Mouse (Mus musculus) limb, embryonic 10.5 days (tissue): ENCODE data around the gene Yrdc. TPM values are rescaled to one million over a fixed set of nuclear protein-coding genes. Genes with fewer than 3 reads are reported as not detected.

Experiments used
- polyA plus RNA-seq: library from polyadenylated mRNA; unstranded; fragments of >200 nt; fragmentation: Nextera tagmentation; extraction: Ambion mirVana; gene quantifications from 2 replicates; pipeline ENCODE4 v1.2.1, GENCODE M21; 2016

Gene Yrdc
- polyA plus RNA-seq, 1 experiment from 2014 or later: 43.7 TPM

Other genes with a start within 250 kb of the Yrdc start
- gene 3100002H09Rik, start 239.9 kb upstream of the Yrdc start, polyA plus RNA-seq: not detected in 2 replicates
- 0.04 and 0.13 TPM in 2 replicates for gene Pou3f1, start 193.9 kb upstream of the Yrdc start, polyA plus RNA-seq
- gene Utp11, start 157.1 kb upstream of the Yrdc start, polyA plus RNA-seq: 73.9 and 77.2 TPM in 2 replicates
- gene Fhl3, start 150.0 kb upstream of the Yrdc start, polyA plus RNA-seq: 7.7 and 10.1 TPM in 2 replicates
- gene Sf3a3, start 135.9 kb upstream of the Yrdc start, polyA plus RNA-seq: 270 and 284 TPM in 2 replicates
- 22.7 and 22.8 TPM in 2 replicates for gene Inpp5b, start 108.8 kb upstream of the Yrdc start, polyA plus RNA-seq
- 15.6 and 17.3 TPM in 2 replicates for gene Mtf1, start 48.6 kb upstream of the Yrdc start, polyA plus RNA-seq
- 33.5 and 41.6 TPM in 2 replicates for gene 1110065P20Rik, start 517 bp downstream of the Yrdc start, polyA plus RNA-seq
- 0.26 and 0.28 TPM in 2 replicates for gene Maneal, start 11.5 kb downstream of the Yrdc start, polyA plus RNA-seq
- gene Epha10, start 30.2 kb downstream of the Yrdc start, polyA plus RNA-seq: 0.05 and 0.06 TPM in 2 replicates
- 14.6 and 17.0 TPM in 2 replicates for gene 9930104L06Rik, start 86.4 kb downstream of the Yrdc start, polyA plus RNA-seq
- gene Cdca8, start 88.6 kb downstream of the Yrdc start, polyA plus RNA-seq: 221 and 226 TPM in 2 replicates
- 4.8 and 6.3 TPM in 2 replicates for gene Rspo1, start 135.8 kb downstream of the Yrdc start, polyA plus RNA-seq
- gene Gnl2, start 165.9 kb downstream of the Yrdc start, polyA plus RNA-seq: 83.5 and 83.7 TPM in 2 replicates
- gene Dnali1, start 215.0 kb downstream of the Yrdc start, polyA plus RNA-seq: 0.09 and 0.15 TPM in 2 replicates
- gene Snip1, start 216.0 kb downstream of the Yrdc start, polyA plus RNA-seq: 35.5 and 35.7 TPM in 2 replicates
- gene Meaf6, start 234.5 kb downstream of the Yrdc start, polyA plus RNA-seq: 64.2 and 70.9 TPM in 2 replicates